Mouse (Mus musculus) MEL (cell line): ENCODE measurements around the gene Frmd4a. TPM values are rescaled to one million over a fixed set of nuclear protein-coding genes. Genes with fewer than 3 reads are reported as not detected.

Experiments used
- DNase-seq: peaks from one replicate; pipeline ENCODE4 v3.0.0; 2011; ENCODE audit warnings: low read depth, low spot score
- H3K27ac ChIP-seq: 2 replicates; pipeline ENCODE4 v1.5.1; 2012; ENCODE audit warnings: low read depth, mild to moderate bottlenecking, control low read depth, low read length, moderate library complexity; ENCODE audit not compliant: control insufficient read depth
- H3K27me3 ChIP-seq, 2 experiments: fragments of 150-350 bp in 1 of 2; sonication (generic) in 1 of 2; 2 replicates each; pipeline ENCODE4 v1.6.1; 2012; ENCODE audit warnings: low read length in 2 of 2, mild to moderate bottlenecking in 2 of 2, improper control_type of control experiment in 1 of 2, moderate library complexity in 1 of 2; ENCODE audit not compliant: insufficient read depth in 2 of 2, control insufficient read depth in 1 of 2
- H3K36me3 ChIP-seq, 2 experiments: 2 replicates each; pipeline ENCODE4 v1.6.1; 2012 to 2014; ENCODE audit warnings: low read length in 2 of 2, improper control_type of control experiment in 1 of 2, inconsistent platforms in 1 of 2, mild to moderate bottlenecking in 1 of 2; ENCODE audit not compliant: insufficient read depth in 2 of 2, control insufficient read depth in 1 of 2
- H3K4me1 ChIP-seq, 2 experiments: fragments of 150-350 bp in 1 of 2; sonication (generic) in 1 of 2; 2 replicates each; pipeline ENCODE4 v1.6.1; 2012; ENCODE audit warnings: low read length in 2 of 2, improper control_type of control experiment in 1 of 2, mild to moderate bottlenecking in 1 of 2; ENCODE audit not compliant: insufficient read depth in 2 of 2, control insufficient read depth in 1 of 2
- H3K4me3 ChIP-seq, 2 experiments: fragments of 150-350 bp in 1 of 2; sonication (generic) in 1 of 2; 2 replicates each; pipeline ENCODE4 v1.5.1; 2012; ENCODE audit warnings: low read depth in 2 of 2, low read length in 2 of 2, mild to moderate bottlenecking in 2 of 2, moderate library complexity in 2 of 2, control low read depth in 1 of 2, improper control_type of control experiment in 1 of 2; ENCODE audit not compliant: control insufficient read depth in 1 of 2, insufficient read depth in 1 of 2
- H3K79me2 ChIP-seq: 2 replicates; pipeline ENCODE4 v1.6.1; 2012; ENCODE audit warnings: mild to moderate bottlenecking, low read length, moderate library complexity; ENCODE audit not compliant: control insufficient read depth, poor library complexity, insufficient read depth
- H3K9ac ChIP-seq: 2 replicates; pipeline ENCODE4 v1.6.1; 2012; ENCODE audit warnings: low read depth, mild to moderate bottlenecking, control low read depth, low read length, moderate library complexity; ENCODE audit not compliant: control insufficient read depth, poor library complexity, severe bottlenecking
- H3K9me3 ChIP-seq: fragments of 150-350 bp; sonication (generic); replicated peaks from 2 replicates; pipeline ENCODE4 v1.6.1; 2012; ENCODE audit warnings: mild to moderate bottlenecking, low read length, improper control_type of control experiment, moderate library complexity; ENCODE audit not compliant: insufficient read depth
- ETS1 ChIP-seq: IDR thresholded peaks from 2 replicates; pipeline ENCODE4 v1.6.1; 2012; ENCODE audit warnings: low read depth, mild to moderate bottlenecking, inconsistent platforms, low read length, improper control_type of control experiment, moderate library complexity
- GABPA ChIP-seq: IDR thresholded peaks from 2 replicates; pipeline ENCODE4 v1.6.1; 2012; ENCODE audit warnings: low read depth, mild to moderate bottlenecking, inconsistent platforms, low read length, improper control_type of control experiment, moderate library complexity
- HCFC1 ChIP-seq: IDR thresholded peaks from 2 replicates; pipeline ENCODE4 v1.6.1; 2012; ENCODE audit warnings: low read depth, mild to moderate bottlenecking, inconsistent platforms, low read length, improper control_type of control experiment, moderate library complexity
- MEF2A ChIP-seq: IDR thresholded peaks from 2 replicates; pipeline ENCODE4 v1.6.1; 2014; ENCODE audit warnings: low read depth, mild to moderate bottlenecking, inconsistent platforms, low read length, improper control_type of control experiment; ENCODE audit not compliant: poor library complexity, insufficient replicate concordance, severe bottlenecking; ENCODE audit errors: extremely low read depth
- MYC ChIP-seq: IDR thresholded peaks from 2 replicates; pipeline ENCODE4 v1.6.1; 2011; ENCODE audit warnings: low read depth, mild to moderate bottlenecking, low read length, improper control_type of control experiment, moderate library complexity
- NELFE ChIP-seq: IDR thresholded peaks from 2 replicates; pipeline ENCODE4 v1.6.1; 2011; ENCODE audit warnings: low read depth, low read length, improper control_type of control experiment
- NRF1 ChIP-seq: IDR thresholded peaks from 2 replicates; pipeline ENCODE4 v1.6.1; 2014; ENCODE audit warnings: low read depth, mild to moderate bottlenecking, inconsistent platforms, low read length, improper control_type of control experiment, moderate library complexity; ENCODE audit not compliant: poor library complexity, insufficient read depth, severe bottlenecking
- RAD21 ChIP-seq: IDR thresholded peaks from 2 replicates; pipeline ENCODE4 v1.6.1; 2011; ENCODE audit warnings: mild to moderate bottlenecking, low read depth, low read length, improper control_type of control experiment
- RCOR1 ChIP-seq: IDR thresholded peaks from 2 replicates; pipeline ENCODE4 v1.6.1; 2012; ENCODE audit warnings: low read depth, mild to moderate bottlenecking, inconsistent platforms, low read length, improper control_type of control experiment
- SMC3 ChIP-seq: IDR thresholded peaks from 2 replicates; pipeline ENCODE4 v1.6.1; 2011; ENCODE audit warnings: low read depth, low read length, improper control_type of control experiment
- TCF12 ChIP-seq: IDR thresholded peaks from 2 replicates; pipeline ENCODE4 v1.6.1; 2014; ENCODE audit warnings: low read depth, mild to moderate bottlenecking, inconsistent platforms, low read length, improper control_type of control experiment, moderate library complexity
- UBTF ChIP-seq: IDR thresholded peaks from 2 replicates; pipeline ENCODE4 v1.6.1; 2012; ENCODE audit warnings: low read depth, mild to moderate bottlenecking, inconsistent platforms, low read length, improper control_type of control experiment, moderate library complexity, borderline replicate concordance; ENCODE audit not compliant: insufficient read depth
- USF1 ChIP-seq: IDR thresholded peaks from 2 replicates; pipeline ENCODE4 v1.6.1; 2014; ENCODE audit warnings: low read depth, mild to moderate bottlenecking, inconsistent platforms, low read length, improper control_type of control experiment, moderate library complexity
- USF2 ChIP-seq, 2 experiments: IDR thresholded peaks; 2 replicates each; pipeline ENCODE4 v1.6.1; 2011 to 2012; ENCODE audit warnings: improper control_type of control experiment in 2 of 2, low read length in 2 of 2, borderline replicate concordance in 1 of 2, inconsistent platforms in 1 of 2, low read depth in 1 of 2, mild to moderate bottlenecking in 1 of 2; ENCODE audit not compliant: insufficient read depth in 1 of 2
- ZMIZ1 ChIP-seq: IDR thresholded peaks from 2 replicates; pipeline ENCODE4 v1.6.1; 2012; ENCODE audit warnings: low read depth, mild to moderate bottlenecking, inconsistent platforms, low read length, improper control_type of control experiment, moderate library complexity
- polyA plus RNA-seq, 2 experiments: library from polyadenylated mRNA; stranded (reverse) in 1 of 2; unstranded in 1 of 2; fragments of >175 nt in 1 of 2; fragments of >200 nt in 1 of 2; gene quantifications; 2 replicates each; pipeline versions ENCODE4 v1.2.1 to v1.2.4; 2012; ENCODE audit warnings: low replicate concordance in 2 of 2, low read depth in 1 of 2; ENCODE audit not compliant: insufficient read length in 2 of 2, insufficient read depth in 1 of 2, missing spikeins in 1 of 2
- total RNA-seq: library from RNA; depleted of rRNA; stranded (reverse); fragments of 300-350 nt; gene quantifications from 2 replicates; pipeline ENCODE4 v1.2.3, GENCODE M21; 2012

Gene Frmd4a
- total and polyA plus RNA-seq, 3 experiments: 6.4 to 14.4 TPM; not detected in 1

GRCm38 (mm10) chr2:4532198-4532568, 514.7 kb downstream of the Frmd4a start:
- Histone ChIP-seq H3K4me1 (peaks cover 0 to 12% of the 10 kb centered on the region in 2 experiments; a peak in 3 of 4 replicates), H3K36me3 (peaks cover 0 to 2% of the 10 kb centered on the region in 2 experiments; a peak in 1 of 4 replicates), H3K79me2 (no peaks in the 10 kb centered on the region), H3K9me3 (no peaks in the 10 kb centered on the region), H3K27ac (no peak overlapping the region), H3K27me3 (no peaks in the 10 kb centered on the region), H3K9ac (no peak overlapping the region), H3K4me3 (no peak overlapping the region)
- no peak for TF ChIP-seq RCOR1
- no peak for TF ChIP-seq ETS1
- TF ChIP-seq GABPA: no peak
- no peak for TF ChIP-seq MYC
- TF ChIP-seq MEF2A: no peak
- TF ChIP-seq USF1: no peak
- no peak for TF ChIP-seq HCFC1
- no peak for TF ChIP-seq UBTF
- TF ChIP-seq RAD21: no peak
- TF ChIP-seq USF2 (IDR thresholded peaks at IDR 0.05; ENCODE audit: borderline replicate concordance in 1 of 2, insufficient read depth in 1 of 2, low read depth in 1 of 2, low read length in 2 of 2): no peak
- no peak for TF ChIP-seq NELFE
- TF ChIP-seq TCF12: no peak
- no peak for DNase-seq

- no peak for TF ChIP-seq ZMIZ1
- TF ChIP-seq SMC3: no peak
- TF ChIP-seq NRF1: no peak
- no peak for TF ChIP-seq NELFE
- TF ChIP-seq USF1: no peak
- TF ChIP-seq, all 39 proteins: peak for 0
- no peak for DNase-seq
- Histone ChIP-seq H3K9ac (no peak overlapping the region), H3K4me3 (no peak overlapping the region), H3K4me1 (peaks cover 0 to 12% of the 10 kb centered on the region in 2 experiments; a peak in 3 of 4 replicates), H3K36me3 (peaks cover 0 to 2% of the 10 kb centered on the region in 2 experiments; a peak in 1 of 4 replicates), H3K27ac (no peak overlapping the region), H3K9me3 (no peaks in the 10 kb centered on the region), H3K27me3 (no peaks in the 10 kb centered on the region), H3K79me2 (no peaks in the 10 kb centered on the region)
Observed at GRCm38 (mm10) chr2:4532945-4533344, 515.4 kb downstream of the Frmd4a start.
